Mouse (Mus musculus): ENCODE data around the gene Prss57. TPM values are rescaled to one million over a fixed set of nuclear protein-coding genes. Genes with fewer than 3 reads are reported as not detected.
A peak's percentile ranks its signal among the peaks of the same experiment; 100 is the strongest.

The Prss57 gene
- polyA plus RNA-seq (2015; fragmentation: Nextera tagmentation; extraction: Ambion mirVana), result 0.49 and 5.1 TPM in 2 replicates

DNA sequence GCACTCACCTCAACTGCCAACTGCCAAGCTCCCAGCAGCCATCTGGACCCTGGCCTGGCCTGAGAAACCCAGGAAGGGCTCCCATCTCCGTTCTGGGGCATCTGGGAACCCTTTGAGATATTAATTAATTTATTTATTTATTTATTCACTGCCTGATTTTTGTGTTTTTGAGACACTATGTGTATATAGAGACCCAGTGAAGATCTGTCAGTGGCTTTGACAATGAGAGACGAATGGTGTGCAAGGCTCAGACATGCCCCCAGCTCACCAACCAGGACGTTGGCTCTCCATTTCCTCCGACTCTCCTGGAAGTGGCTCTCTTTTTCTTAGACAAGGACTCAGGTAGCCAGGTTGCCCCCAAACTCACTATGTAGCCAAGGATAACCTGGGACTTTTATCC is at the start of gene Prss57:
Prss57 (minus strand) TSS at position 101 of the 400 bp plus-strand sequence.
- Histone ChIP-seq H3K9me3 (replicated peaks) (no peaks in the 10 kb centered on the region), H3K4me2 (no peak within 1 kb of the TSS), H3K4me3 (no peak within 1 kb of the TSS), H3K9ac (no peak within 1 kb of the TSS), H3K27me3 (0 out of 2 replicates have a peak, but pooled peaks cover 5% of the 10 kb centered on the region), H3K4me1 (replicated peaks) (peaks cover 22% of the 10 kb centered on the region), H3K36me3 (no peaks in the 10 kb centered on the region), H3K27ac (no peak within 1 kb of the TSS)
- no peak for ATAC-seq (replicated peaks; ENCODE audit: insufficient number of reproducible peaks, insufficient read depth, low FRiP score, low read depth)
- WGBS, result 82% methylated on average over 4 of the region's 4 CpGs

GRCm38 (mm10) chr10:79840091-79840490 is 49.3 kb upstream of the Prss57 start:
- H3K4me2 ChIP-seq, result peak overlapping the region; percentile 84
- 87% methylated on average over 3 of the region's 3 CpGs for WGBS
- no peak for ATAC-seq (replicated peaks; ENCODE audit: insufficient number of reproducible peaks, insufficient read depth, low FRiP score, low read depth)
- no peaks in the 10 kb centered on the region for H3K9me3 ChIP-seq (replicated peaks)
- H3K4me3 ChIP-seq, result no peak overlapping the region
- H3K36me3 ChIP-seq, result no peaks in the 10 kb centered on the region
- no peak overlapping the region for H3K9ac ChIP-seq
- peaks cover 33% of the 10 kb centered on the region for H3K4me1 ChIP-seq (replicated peaks)
- H3K27ac ChIP-seq, result peak overlapping the region; percentile 94
- no peaks in the 10 kb centered on the region for H3K27me3 ChIP-seq

DNA sequence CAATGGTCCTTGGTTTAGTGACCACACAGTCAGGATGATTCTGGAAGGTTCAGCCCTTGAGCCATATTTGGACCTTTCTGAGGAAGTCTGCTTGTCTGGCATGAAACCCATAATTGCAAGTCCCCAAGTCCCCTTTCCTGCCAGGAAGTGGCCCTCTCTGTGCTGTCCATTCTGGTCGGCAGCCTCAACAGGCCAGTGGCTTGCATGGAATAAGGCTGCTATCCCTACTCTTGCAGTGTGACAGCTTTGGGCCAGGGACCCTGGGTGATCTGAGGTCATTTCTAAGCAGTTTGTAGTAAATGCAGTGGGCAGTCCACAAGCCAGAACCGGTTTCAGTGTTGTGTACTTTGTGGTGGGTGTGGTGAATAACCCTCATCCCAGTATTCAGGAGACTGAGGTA is 47.4 kb upstream of the Prss57 start:
- Histone ChIP-seq H3K27me3 (no peaks in the 10 kb centered on the region), H3K9me3 (replicated peaks) (no peaks in the 10 kb centered on the region), H3K4me1 (replicated peaks) (peaks cover 27% of the 10 kb centered on the region), H3K4me2 (no peak overlapping the region), H3K9ac (no peak overlapping the region), H3K27ac (no peak overlapping the region), H3K4me3 (no peak overlapping the region), H3K36me3 (no peaks in the 10 kb centered on the region)
- ATAC-seq (replicated peaks; ENCODE audit: insufficient number of reproducible peaks, insufficient read depth, low FRiP score, low read depth), result no peak
- 44% methylated on average over 2 of the region's 2 CpGs for WGBS

- peaks cover 15% of the 10 kb centered on the region for H3K4me1 ChIP-seq (replicated peaks)
- no peaks in the 10 kb centered on the region for H3K9me3 ChIP-seq (replicated peaks)
- no peak overlapping the region for H3K27ac ChIP-seq
- H3K27me3 ChIP-seq, result no peaks in the 10 kb centered on the region
- H3K36me3 ChIP-seq, result no peaks in the 10 kb centered on the region
- H3K4me3 ChIP-seq, result no peak overlapping the region
- H3K4me2 ChIP-seq, result no peak overlapping the region
- no peak for ATAC-seq (replicated peaks; ENCODE audit: insufficient number of reproducible peaks, insufficient read depth, low FRiP score, low read depth)
- H3K9ac ChIP-seq, result no peak overlapping the region
- WGBS, result 94% methylated on average over 3 of the region's 3 CpGs
These were observed 46.2 kb upstream of the Prss57 start for GRCm38 (mm10) chr10:79836918-79837317.

GRCm38 (mm10) chr10:79834769-79835398 is 44.1 kb upstream of the Prss57 start:
- 14% methylated on average over 9 of the region's 9 CpGs for WGBS
- Histone ChIP-seq H3K27me3 (no peaks in the 10 kb centered on the region), H3K4me1 (replicated peaks) (peaks cover 3% of the 10 kb centered on the region; the same call in 1 of the 2 replicates), H3K4me2 (0 out of 2 replicates have a peak overlapping the region, but pooled peaks have one; percentile 29), H3K9ac (no peak overlapping the region), H3K9me3 (replicated peaks) (no peaks in the 10 kb centered on the region), H3K4me3 (no peak overlapping the region), H3K36me3 (no peaks in the 10 kb centered on the region), H3K27ac (no peak overlapping the region)
- ATAC-seq (replicated peaks; ENCODE audit: insufficient number of reproducible peaks, insufficient read depth, low FRiP score, low read depth), result peak; percentile 36; the same call in 1 of the 2 replicates

DNA sequence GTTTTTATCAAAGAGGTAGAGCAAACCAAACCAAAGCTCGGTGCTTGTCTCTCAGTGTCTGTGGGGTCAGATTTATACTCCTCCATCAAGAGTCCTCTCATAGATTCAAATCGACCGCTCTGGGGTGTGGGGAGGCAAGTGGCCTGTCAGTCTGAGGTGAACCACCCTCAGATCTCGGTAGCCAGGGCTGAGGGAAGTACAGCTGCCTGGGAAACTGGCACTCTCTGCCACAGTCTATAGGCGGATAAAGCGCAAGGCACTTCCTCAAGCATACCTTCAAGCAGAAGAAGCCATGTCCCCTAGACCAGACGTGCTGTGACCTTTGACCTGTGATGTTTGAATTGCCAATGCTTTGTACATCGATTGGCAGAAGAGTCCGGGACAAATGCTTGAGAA is 42.0 kb upstream of the Prss57 start:
- no peak overlapping the region for H3K4me2 ChIP-seq
- no peaks in the 10 kb centered on the region for H3K36me3 ChIP-seq
- H3K4me3 ChIP-seq, result no peak overlapping the region
- no peak for ATAC-seq (replicated peaks; ENCODE audit: insufficient number of reproducible peaks, insufficient read depth, low FRiP score, low read depth)
- H3K27ac ChIP-seq, result no peak overlapping the region
- H3K9me3 ChIP-seq (replicated peaks), result no peaks in the 10 kb centered on the region
- H3K9ac ChIP-seq, result no peak overlapping the region
- H3K27me3 ChIP-seq, result no peaks in the 10 kb centered on the region
- peaks cover 3% of the 10 kb centered on the region; the same call in 1 of the 2 replicates for H3K4me1 ChIP-seq (replicated peaks)
- WGBS, result 75% methylated on average over 9 of the region's 9 CpGs

DNA sequence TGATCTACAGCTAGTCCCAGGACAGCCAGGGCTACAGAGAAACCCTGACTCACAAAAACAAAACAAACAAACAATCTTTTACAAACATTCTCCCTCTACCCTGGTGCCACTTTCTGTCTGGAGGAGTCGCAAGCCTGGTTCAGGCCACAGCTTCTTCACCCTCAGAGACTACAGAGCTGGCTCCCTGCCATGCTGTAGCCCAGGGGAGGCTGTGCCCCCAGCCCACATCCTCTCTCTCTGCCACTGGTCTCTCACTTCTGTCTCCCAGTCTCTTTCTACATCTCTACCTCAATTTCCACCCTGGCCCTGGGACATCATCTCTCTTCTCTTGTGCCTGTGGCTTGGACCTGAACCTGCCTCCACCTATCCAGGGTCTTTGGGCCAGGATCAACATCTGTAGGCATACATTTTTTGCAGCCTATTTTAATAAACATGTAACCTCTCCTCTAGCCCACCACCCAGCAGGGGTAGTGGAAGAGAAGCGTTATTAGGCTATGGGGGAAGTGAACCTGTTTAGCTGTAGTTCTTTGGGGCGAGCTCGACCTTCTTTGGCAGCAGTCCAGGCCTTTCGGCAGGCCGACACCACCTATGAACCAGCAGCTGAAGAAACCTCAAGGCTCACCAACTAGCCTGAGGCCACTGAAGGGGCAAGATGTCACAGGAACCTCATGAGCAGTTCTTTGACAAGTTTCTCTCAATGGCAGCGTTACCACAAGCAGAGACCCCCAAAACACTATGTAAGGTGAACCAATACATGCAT is 41.4 kb upstream of the Prss57 start:
- Histone ChIP-seq H3K27ac (no peak overlapping the region), H3K4me3 (no peak overlapping the region), H3K4me2 (no peak overlapping the region), H3K27me3 (no peaks in the 10 kb centered on the region), H3K9ac (no peak overlapping the region), H3K36me3 (no peaks in the 10 kb centered on the region), H3K9me3 (replicated peaks) (no peaks in the 10 kb centered on the region), H3K4me1 (replicated peaks) (peaks cover 3% of the 10 kb centered on the region; the same call in 1 of the 2 replicates)
- ATAC-seq (replicated peaks; ENCODE audit: insufficient number of reproducible peaks, insufficient read depth, low FRiP score, low read depth), result no peak
- 62% methylated on average over 7 of the region's 7 CpGs for WGBS

GRCm38 (mm10) chr10:79831583-79831982 is 40.8 kb upstream of the Prss57 start:
- Histone ChIP-seq H3K4me2 (no peak overlapping the region), H3K4me3 (no peak overlapping the region), H3K4me1 (replicated peaks) (peaks cover 3% of the 10 kb centered on the region; the same call in 1 of the 2 replicates), H3K27me3 (no peaks in the 10 kb centered on the region), H3K27ac (no peak overlapping the region), H3K9me3 (replicated peaks) (no peaks in the 10 kb centered on the region), H3K9ac (no peak overlapping the region), H3K36me3 (no peaks in the 10 kb centered on the region)
- WGBS, result 79% methylated on average over 3 of the region's 3 CpGs
- ATAC-seq (replicated peaks; ENCODE audit: insufficient number of reproducible peaks, insufficient read depth, low FRiP score, low read depth), result no peak

- Histone ChIP-seq H3K9ac (no peak overlapping the region), H3K4me2 (peak overlapping the region; percentile 8; the same call in 1 of the 2 replicates), H3K4me3 (0 out of 2 replicates have a peak overlapping the region, but pooled peaks have one; percentile 1), H3K4me1 (replicated peaks) (peaks cover 20% of the 10 kb centered on the region), H3K36me3 (0 out of 2 replicates have a peak, but pooled peaks cover 4% of the 10 kb centered on the region), H3K9me3 (replicated peaks) (no peaks in the 10 kb centered on the region), H3K27me3 (no peaks in the 10 kb centered on the region), H3K27ac (peak overlapping the region; percentile 62)
- 38% methylated on average over 6 of the region's 6 CpGs for WGBS
- no peak; the same call in 1 of the 2 replicates for ATAC-seq (replicated peaks; ENCODE audit: insufficient number of reproducible peaks, insufficient read depth, low FRiP score, low read depth)
These were observed 33.7 kb upstream of the Prss57 start for GRCm38 (mm10) chr10:79824413-79824812.

- Histone ChIP-seq H3K36me3 (0 out of 2 replicates have a peak, but pooled peaks cover 4% of the 10 kb centered on the region), H3K4me3 (no peak overlapping the region), H3K27me3 (no peaks in the 10 kb centered on the region), H3K4me2 (no peak overlapping the region), H3K27ac (no peak overlapping the region), H3K9me3 (replicated peaks) (no peaks in the 10 kb centered on the region), H3K4me1 (replicated peaks) (peaks cover 20% of the 10 kb centered on the region), H3K9ac (no peak overlapping the region)
- WGBS, result 73% methylated on average over 6 of the region's 6 CpGs
- ATAC-seq (replicated peaks; ENCODE audit: insufficient number of reproducible peaks, insufficient read depth, low FRiP score, low read depth), result no peak
These were observed 32.2 kb upstream of the Prss57 start for GRCm38 (mm10) chr10:79823011-79823410.

DNA sequence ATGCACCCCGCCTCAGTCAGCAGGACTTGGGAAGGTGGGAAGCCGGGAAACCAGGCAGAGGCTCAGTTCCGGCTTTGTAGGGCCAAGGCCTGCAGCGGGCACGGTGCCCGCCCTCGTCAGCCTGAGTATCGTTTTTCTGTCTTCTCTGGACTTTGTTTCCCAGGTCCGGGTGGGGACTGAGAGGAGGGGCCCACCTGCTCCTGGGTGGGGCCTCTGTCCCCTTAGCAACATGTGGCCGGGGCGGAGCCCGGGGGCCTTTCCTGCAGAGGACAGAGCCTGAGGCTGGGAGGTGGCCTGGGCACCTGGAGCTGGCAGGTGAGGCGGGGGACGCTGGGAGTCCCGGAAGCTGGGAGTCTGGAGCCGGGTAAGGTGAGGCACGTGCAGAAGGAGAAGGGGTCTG is 31.6 kb upstream of the Prss57 start:
- Histone ChIP-seq H3K27ac (no peak overlapping the region), H3K4me3 (no peak overlapping the region), H3K4me1 (replicated peaks) (peaks cover 20% of the 10 kb centered on the region), H3K9ac (no peak overlapping the region), H3K27me3 (no peaks in the 10 kb centered on the region), H3K4me2 (no peak overlapping the region; the same call in 1 of the 2 replicates), H3K36me3 (0 out of 2 replicates have a peak, but pooled peaks cover 4% of the 10 kb centered on the region), H3K9me3 (replicated peaks) (no peaks in the 10 kb centered on the region)
- ATAC-seq (replicated peaks; ENCODE audit: insufficient number of reproducible peaks, insufficient read depth, low FRiP score, low read depth), result no peak
- 49% methylated on average over 17 of the region's 17 CpGs for WGBS

All from heart, embryonic 15.5 days (tissue).